Mouse (Mus musculus): ENCODE results near the gene Ces2g.

The Ces2g gene

DNA sequence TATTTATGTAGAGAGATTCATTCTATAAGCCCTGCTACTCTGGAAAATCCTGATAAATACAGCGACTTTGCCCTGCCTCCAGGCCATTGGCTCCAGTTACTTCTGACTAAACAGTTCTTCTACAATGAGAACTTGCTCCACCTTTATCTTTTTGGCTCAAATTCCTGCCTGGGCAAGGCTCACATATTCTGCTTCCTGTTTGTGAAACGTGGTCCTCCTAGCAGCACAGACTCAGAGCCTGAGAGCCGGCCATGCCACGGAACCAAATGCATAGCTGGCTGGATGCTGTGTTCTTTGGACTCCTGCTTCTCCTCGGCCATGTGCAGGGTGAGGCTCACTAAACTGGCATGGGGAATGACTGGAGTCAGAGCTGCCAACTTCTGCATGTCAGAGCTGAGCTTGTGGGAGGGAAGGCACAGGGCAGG is at the start of gene Ces2g:
Gene Ces2g (plus strand): TSS at position 182 of the 425 bp plus-strand sequence.
- DNase-seq, result no peak

DNA sequence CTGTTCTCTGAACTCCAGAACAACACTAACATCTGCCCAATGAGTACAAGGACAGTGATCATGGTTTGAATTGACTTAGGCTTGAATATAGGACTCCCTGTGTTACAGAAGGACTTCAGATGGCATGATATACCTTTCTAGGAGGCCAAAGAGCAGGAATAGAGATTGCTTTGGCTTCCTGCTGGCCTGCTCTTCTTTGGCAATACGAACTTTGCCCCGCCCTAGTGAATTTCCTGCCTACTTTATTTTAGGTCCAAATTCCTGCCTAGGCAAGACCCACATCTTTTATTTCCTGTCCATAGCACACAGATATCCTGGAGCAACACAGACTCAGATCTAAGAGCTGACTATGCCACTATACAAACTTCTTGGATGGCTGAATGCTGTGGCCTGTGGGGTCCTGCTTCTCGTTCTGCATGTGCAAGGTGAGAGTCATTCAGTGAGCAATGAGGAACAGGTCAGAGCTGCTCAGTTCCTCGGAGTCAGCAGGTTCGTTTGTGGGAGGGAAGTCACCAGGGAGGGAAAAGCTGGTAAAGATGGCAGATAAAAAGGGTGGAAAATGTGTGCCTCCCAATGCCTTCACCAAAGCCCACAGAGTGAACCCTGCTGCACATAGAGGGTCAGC is 35.4 kb upstream of the Ces2g start, which contains the start of gene Ces2e:
Gene Ces2e (plus strand): TSS at position 289 of the 625 bp plus-strand sequence.
- DNase-seq, result no peak

DNA sequence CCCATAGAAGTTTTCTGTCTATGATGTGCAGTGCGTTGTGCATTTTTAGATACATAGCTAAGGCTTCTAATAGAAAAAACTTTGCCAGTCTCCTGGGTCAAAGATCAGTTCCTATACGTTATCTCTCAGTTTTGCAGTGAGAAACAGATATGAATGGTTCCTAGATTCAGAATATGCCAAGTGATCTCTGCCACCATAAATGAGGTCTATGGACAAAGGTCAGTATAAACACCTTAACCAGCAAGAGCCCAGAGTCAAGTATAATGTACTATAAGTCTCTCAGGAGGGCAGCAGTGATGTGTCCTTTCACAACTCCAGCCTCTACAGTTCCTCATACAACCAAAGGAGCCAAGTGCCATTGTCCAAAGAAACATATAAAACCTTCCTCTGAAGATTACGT is 34.2 kb upstream of the Ces2g start:
- no peak for DNase-seq

DNA sequence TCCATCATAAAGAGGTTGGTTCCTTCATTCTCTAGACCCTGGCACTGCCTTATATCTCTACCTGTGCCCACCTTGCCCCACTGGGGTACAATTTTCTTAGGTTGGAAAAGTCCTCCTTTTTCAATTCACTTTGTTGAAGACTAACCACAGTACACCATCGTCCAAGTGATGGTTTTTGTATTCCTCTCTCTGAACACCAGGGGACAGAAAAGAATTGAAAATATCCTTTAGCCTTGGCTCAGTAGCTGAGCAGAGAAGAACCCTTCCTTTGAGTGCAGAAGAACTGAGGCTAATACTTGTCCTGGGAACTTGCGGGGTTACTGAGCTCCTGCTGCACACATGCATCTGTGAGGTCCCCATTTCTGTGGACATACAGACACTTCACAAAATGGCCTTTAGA is 16.9 kb upstream of the Ces2g start:
- no peak for DNase-seq

DNA sequence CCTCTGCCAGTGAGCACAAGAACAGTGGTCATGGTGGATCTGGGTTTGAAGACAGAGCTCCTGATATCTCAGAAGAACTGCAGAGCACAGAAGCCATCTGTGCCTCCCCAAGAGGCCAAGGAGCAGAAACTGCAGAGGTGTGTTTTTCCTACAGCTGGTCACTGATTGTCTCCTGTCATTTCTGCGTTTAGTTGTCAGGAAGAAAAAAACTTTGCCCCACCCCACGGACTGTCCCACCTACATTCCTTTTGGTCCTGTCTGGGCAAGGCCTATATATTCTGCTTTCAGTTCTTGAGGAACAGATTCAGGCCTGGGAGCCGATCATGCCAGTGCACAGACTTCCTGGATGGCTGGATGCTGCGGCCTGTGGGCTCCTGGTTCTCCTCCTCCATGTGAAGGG is 14.5 kb upstream of the Ces2g start, which contains the start of gene Ces2f:
Gene Ces2f (plus strand): TSS at position 301 of the 400 bp plus-strand sequence.
- no peak for DNase-seq

DNA sequence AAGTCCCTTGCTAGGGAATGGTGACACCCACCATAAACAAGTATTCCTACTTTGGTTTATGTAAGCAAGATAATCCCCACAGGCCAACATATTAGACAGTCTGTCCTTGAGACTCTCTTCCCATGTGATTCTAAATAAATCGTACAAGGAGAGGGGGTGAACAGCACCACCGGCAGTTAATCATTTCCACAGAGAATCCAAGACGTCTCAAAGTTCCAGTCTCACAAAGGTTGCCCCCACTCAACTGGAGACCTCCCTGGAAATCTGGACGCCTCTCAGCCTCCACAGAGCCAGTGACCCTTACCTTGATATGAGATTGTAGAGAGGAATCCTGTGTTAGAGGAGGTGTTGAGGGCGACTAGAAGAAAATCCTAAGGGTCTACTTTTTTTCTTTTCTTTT is 12.5 kb upstream of the Ces2g start:
- no peak for DNase-seq

DNA sequence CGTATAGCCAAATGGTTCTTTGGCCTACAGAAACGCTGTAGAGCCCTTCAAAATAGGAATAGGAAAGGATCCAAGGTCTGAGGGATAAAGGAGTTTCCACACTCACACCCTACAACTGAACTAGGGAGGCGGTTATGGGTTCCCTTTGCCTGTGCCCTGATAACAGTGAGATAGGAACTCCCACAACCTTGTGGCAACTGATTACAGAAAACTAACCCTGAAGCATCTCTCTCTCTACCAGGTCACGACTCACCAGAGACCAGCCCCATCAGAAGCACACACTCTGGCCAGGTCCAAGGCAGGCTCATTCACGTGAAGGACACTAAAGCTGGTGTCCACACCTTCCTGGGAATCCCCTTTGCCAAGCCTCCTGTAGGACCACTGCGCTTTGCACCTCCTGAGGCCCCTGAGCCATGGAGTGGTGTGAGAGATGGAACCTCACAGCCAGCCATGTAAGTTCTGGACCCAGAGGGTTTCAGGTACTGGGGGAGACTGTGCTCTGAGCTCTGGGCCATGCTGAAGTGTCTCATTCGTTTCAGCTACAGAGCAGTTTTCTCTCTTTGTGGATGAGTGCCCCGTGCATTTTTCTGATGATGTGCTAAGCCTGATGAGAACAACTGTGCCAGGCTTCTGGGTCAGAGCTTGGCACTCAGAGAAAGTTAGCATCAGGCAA is 847 bp downstream of the Ces2g start:
- no peak for DNase-seq

DNA sequence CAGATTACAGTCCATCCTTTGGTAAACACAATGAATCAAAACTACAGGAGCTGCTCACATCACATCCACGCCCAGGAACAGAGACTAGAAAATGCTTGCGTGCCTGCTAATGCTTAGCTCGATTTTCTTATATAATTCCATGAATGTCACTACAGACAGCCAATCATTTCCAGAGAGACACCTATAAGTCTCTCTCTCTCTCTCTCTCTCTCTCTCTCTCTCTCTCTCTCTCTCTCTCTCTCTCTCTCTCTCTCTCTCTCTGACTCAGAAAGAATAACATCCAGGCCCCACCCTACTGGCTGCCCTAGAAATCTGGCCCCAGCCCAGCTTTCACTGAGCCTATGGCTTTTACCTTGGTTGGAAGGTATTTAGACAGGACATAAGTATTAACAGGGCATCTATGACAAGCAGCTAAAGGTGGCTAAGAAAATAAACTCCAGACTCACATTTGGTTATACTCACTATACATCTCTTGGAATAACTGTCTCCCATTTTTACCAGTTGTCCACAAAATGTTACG is 1.9 kb downstream of the Ces2g start:
- no peak for DNase-seq

DNA sequence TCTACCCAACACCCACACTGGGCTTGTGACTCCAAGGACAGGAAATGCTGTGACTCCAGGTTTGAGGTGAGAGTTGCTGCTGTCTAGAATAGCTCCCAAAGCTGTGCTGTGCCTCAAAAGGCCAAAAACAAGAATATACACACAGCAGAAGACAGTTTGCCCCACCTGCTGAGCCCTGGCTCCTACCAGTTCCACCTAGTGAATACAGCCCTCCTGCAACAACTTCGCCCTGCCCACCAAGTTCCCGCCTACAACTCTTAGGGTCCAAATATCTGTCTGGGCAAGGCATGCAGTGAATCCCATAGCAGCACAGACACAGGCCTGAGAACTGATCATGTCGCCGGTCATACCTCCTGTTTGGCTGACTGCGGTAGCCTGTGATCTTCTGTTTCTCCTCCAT is 22.6 kb downstream of the Ces2g start:
- DNase-seq, result no peak

DNA sequence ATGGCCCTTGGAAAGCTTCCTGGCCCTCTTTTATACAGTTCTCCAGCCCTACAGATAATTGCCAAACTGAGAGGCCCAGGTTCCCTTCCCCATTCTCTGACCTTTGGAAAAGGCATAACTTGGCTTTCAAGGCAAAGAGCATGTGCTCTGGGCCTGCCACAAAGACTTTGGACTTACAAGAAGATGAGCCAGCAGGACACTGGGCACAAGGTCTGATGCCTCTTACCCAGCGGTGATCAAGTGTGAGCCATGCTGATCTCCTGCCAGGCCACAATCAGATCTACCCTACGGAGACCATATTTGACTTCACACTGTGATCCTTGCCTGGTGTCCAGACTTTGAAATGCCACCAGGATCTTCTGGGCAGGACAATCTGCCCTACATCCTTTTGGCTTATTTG is 23.4 kb downstream of the Ces2g start:
- DNase-seq, result peak; percentile 16

DNA sequence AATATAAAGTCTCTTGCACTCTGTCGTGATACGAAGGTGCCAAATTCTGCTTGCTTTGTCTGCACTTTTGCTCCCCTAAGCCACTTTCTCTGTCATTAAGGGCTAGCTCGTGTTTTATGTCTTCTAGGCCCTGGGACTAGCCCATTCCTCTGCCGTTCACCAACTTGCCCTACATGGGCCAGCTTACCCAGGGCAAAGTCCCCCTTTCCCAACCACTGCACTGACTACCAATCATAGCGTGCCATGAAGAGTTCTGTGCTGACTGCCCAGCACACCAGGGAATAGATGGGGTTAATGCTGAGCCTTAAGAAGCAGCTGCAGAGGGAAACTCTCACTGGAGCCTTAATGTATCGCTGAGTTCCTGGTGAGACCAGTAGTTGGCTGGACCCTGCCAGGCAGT is 36.7 kb downstream of the Ces2g start:
- DNase-seq, result no peak

DNA sequence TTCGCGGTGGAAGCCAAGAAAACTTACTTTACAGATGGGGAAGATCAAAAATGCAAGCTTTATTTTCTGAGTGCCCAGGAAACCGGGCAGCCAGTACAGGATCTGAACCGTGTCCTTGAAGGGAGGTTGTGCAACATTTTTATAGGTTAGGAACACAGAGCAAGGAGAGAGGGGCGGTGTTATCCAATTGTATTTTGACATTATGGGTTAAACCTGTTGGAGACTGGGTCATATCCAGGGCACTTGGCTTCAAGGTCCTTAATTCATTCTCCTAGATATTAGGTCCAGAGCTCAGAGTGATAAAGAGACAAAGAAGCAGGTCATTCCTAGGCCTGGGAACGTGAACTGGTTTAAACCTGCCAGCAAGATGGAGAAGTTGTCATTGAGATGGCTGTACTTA is 37.7 kb downstream of the Ces2g start:
- no peak for DNase-seq

DNA sequence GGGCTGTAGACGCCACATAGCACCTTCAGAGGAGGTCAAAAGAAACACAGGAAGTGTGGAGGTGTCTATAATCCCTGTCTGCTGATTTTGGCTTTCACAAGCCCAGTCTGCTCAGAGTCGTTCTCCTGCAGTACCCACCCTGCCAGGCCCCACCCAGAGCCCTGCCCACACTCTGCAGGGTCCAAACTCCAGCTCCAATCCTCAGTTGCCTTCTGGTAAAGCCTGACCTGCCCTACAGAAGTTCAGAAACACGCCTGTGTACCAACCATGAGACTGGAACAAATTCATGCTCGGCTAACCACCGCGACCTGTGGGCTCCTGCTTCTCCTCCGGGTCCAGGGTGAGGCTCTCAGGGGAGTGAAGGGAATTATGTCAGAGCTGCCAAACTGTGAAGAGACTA is 39.1 kb downstream of the Ces2g start, which contains the start of gene Ces2h:
Gene Ces2h (plus strand): TSS at position 268 of the 400 bp plus-strand sequence.
- no peak for DNase-seq

DNA sequence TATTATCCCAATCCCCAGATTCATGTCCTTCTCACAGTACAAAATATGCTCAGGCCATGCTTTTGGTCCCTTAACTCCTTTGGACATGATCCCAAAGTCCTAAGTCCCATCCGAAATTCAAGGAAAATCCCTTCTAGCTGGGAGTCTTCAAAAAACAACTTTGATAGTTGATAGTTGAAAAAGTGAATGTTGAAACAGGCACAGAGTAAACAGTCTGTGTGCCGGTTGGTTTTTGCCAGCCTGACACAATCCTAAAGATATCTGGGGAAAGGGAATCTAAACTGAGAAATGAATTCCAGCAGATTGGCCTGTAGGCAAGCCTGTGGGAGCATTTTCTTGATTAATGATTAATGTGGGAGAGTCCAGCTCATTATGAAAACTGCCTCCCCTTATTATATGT is 48.5 kb downstream of the Ces2g start:
- no peak for DNase-seq

DNA sequence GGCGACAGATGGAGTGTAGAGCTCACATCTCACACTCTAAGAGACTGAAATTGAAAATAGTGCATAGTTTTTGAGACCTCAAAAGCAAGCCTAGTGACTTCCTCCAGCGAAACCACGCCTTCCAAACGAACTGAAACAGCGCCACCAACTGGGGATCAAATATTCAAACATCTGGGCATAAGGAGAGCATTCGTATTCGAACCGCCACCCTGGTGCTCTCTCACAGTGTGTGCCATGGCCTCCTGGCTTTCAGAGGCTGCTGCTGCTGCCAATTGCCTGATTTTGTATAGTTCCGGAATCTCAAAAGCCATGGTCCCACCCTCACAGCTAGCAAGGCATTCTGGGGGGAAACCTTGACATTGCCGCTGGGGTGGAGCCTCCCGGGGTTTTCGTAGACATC is 49.6 kb downstream of the Ces2g start:
- no peak for DNase-seq

DNA sequence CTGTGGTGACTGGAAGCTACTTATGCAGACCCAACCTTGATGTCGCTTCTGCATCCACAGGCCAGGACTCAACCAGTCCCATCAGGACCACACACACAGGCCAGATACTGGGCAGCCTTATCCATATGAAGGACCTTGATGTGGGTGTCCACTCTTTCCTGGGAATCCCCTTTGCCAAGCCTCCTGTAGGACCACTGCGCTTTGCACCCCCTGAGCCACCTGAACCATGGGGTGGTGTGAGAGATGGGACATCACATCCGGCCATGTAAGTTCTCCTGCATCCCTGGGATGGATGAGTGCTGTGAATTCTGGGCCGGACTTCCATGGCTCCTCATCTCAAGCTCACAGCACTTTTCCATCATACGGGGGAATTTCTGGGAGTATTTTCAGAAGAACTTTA is 52.9 kb downstream of the Ces2g start:
- no peak for DNase-seq
